Mouse (Mus musculus): ENCODE results near the gene Hsp90ab1. TPM values are rescaled to one million over a fixed set of nuclear protein-coding genes. Genes with fewer than 3 reads are reported as not detected.

The Hsp90ab1 gene
- polyA plus RNA-seq, 1 experiment from 2014 or later, result 1,475 TPM

DNA sequence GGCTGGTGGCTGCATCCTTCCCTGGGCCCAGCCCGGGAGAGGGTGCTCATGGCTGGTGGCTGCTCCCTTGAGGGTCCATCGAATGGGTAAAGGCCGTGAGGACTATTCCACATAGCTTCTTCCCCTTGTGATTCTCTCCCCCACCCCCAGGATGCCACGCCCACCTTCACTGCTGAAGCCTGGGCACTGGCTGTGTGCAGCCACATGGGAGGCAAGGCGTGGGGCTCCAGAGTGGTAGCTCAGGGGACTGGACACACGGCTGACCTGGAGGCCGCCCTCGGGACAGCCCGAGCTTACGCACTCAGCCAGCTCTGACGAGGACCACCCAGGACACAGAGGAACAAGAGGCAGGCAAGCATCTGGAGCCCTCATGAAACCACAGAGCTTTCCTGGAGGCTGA is 52.9 kb downstream of the Hsp90ab1 start:
- peaks cover 12% of the 10 kb centered on the region; the same call in 1 of the 2 replicates for H3K27me3 ChIP-seq (replicated peaks; ENCODE audit: control insufficient read depth, insufficient read depth, low read length)
- no peak overlapping the region for H3K4me2 ChIP-seq (ENCODE audit: low read depth, low read length)
- no peak for ATAC-seq
- H3K4me1 ChIP-seq (ENCODE audit: control insufficient read depth, insufficient read depth, low read length), result peaks cover 8% of the 10 kb centered on the region; the same call in 1 of the 2 replicates
- H3K27ac ChIP-seq (ENCODE audit: low read length), result no peak overlapping the region
- WGBS, result 72% methylated on average over 11 of the region's 11 CpGs
- peaks cover 7% of the 10 kb centered on the region for H3K36me3 ChIP-seq (ENCODE audit: control insufficient read depth, insufficient read depth, low read length)
- no peaks in the 10 kb centered on the region for H3K9me3 ChIP-seq (ENCODE audit: control insufficient read depth, low read length)
- no peak overlapping the region for H3K4me3 ChIP-seq (ENCODE audit: low read length)
- H3K9ac ChIP-seq (ENCODE audit: low read depth, low read length), result no peak overlapping the region

- Histone ChIP-seq H3K27ac (ENCODE audit: low read length) (no peak overlapping the region), H3K27me3 (replicated peaks; ENCODE audit: control insufficient read depth, insufficient read depth, low read length) (peaks cover 3% of the 10 kb centered on the region; the same call in 1 of the 2 replicates), H3K4me1 (ENCODE audit: control insufficient read depth, insufficient read depth, low read length) (peaks cover 8% of the 10 kb centered on the region; the same call in 1 of the 2 replicates), H3K9ac (ENCODE audit: low read depth, low read length) (no peak overlapping the region), H3K4me3 (ENCODE audit: low read length) (no peak overlapping the region), H3K36me3 (ENCODE audit: control insufficient read depth, insufficient read depth, low read length) (peaks cover 7% of the 10 kb centered on the region), H3K9me3 (ENCODE audit: control insufficient read depth, low read length) (no peaks in the 10 kb centered on the region), H3K4me2 (ENCODE audit: low read depth, low read length) (no peak overlapping the region)
- ATAC-seq, result no peak
- whole genome bisulfite sequencing, result 75% methylated on average over 12 of the region's 12 CpGs
Measured at GRCm38 (mm10) chr17:45518766-45519475, 54.1 kb downstream of the Hsp90ab1 start.

Other genes with a start within 250 kb of the Hsp90ab1 start
- gene Cdc5l, start 139.5 kb downstream of the Hsp90ab1 start, polyA plus RNA-seq (2015; fragmentation: Nextera tagmentation; extraction: Ambion mirVana), result 45.8 and 51.8 TPM in 2 replicates
- gene Spats1, start 97.9 kb downstream of the Hsp90ab1 start, polyA plus RNA-seq (2015; fragmentation: Nextera tagmentation; extraction: Ambion mirVana), result 0.23 and 0.27 TPM in 2 replicates
- 14.8 and 16.6 TPM in 2 replicates for gene Aars2, start 66.4 kb downstream of the Hsp90ab1 start, polyA plus RNA-seq (2015; fragmentation: Nextera tagmentation; extraction: Ambion mirVana)
- gene Tcte1, start 49.8 kb downstream of the Hsp90ab1 start, polyA plus RNA-seq (2015; fragmentation: Nextera tagmentation; extraction: Ambion mirVana), result 0.20 and 0.47 TPM in 2 replicates
- 2.2 and 2.5 TPM in 2 replicates for gene Tmem151b, start 23.6 kb downstream of the Hsp90ab1 start, polyA plus RNA-seq (2015; fragmentation: Nextera tagmentation; extraction: Ambion mirVana)
- 5.0 and 5.5 TPM in 2 replicates for gene Nfkbie, start 17.6 kb downstream of the Hsp90ab1 start, polyA plus RNA-seq (2015; fragmentation: Nextera tagmentation; extraction: Ambion mirVana)
- gene Slc35b2, start 9.4 kb downstream of the Hsp90ab1 start, polyA plus RNA-seq (2015; fragmentation: Nextera tagmentation; extraction: Ambion mirVana), result 132 and 136 TPM in 2 replicates
- 73.4 and 83.1 TPM in 2 replicates for gene Slc29a1, start 26.3 kb upstream of the Hsp90ab1 start, polyA plus RNA-seq (2015; fragmentation: Nextera tagmentation; extraction: Ambion mirVana)
- 0.22 and 0.64 TPM in 2 replicates for gene Mymx, start 28.8 kb upstream of the Hsp90ab1 start, polyA plus RNA-seq (2015; fragmentation: Nextera tagmentation; extraction: Ambion mirVana)
- gene Capn11, start 86.1 kb upstream of the Hsp90ab1 start, polyA plus RNA-seq (2015; fragmentation: Nextera tagmentation; extraction: Ambion mirVana), result 0.17 and 0.33 TPM in 2 replicates
- 149 and 154 TPM in 2 replicates for gene Mrpl14, start 113.1 kb upstream of the Hsp90ab1 start, polyA plus RNA-seq (2015; fragmentation: Nextera tagmentation; extraction: Ambion mirVana)
- gene Tmem63b, start 113.6 kb upstream of the Hsp90ab1 start, polyA plus RNA-seq (2015; fragmentation: Nextera tagmentation; extraction: Ambion mirVana), result 31.7 and 31.9 TPM in 2 replicates
- gene 1600014C23Rik, start 160.6 kb upstream of the Hsp90ab1 start, polyA plus RNA-seq (2015; fragmentation: Nextera tagmentation; extraction: Ambion mirVana), result 0.76 TPM in 1 of 2 replicates, not detected in the other

Data from intestine, embryonic 16.5 days (tissue).